Mouse (Mus musculus) limb, embryonic 13.5 days (tissue): ENCODE data around the gene Nhlrc3. TPM values are rescaled to one million over a fixed set of nuclear protein-coding genes. Genes with fewer than 3 reads are reported as not detected.

ENCODE experiments used
- ATAC-seq: fragments of 200-750 bp; cut with Nextera tagmentation; 2 replicates; pipeline ENCODE4 v1.8.0; 2017; ENCODE audit warnings: low read depth, moderate number of reproducible peaks, moderate TSS enrichment; ENCODE audit not compliant: low FRiP score
- H3K27ac ChIP-seq: fragments of 300-500 bp; sonication (generic); 2 replicates; pipeline ENCODE4 v1.5.1; 2015; ENCODE audit warnings: inconsistent platforms, mild to moderate bottlenecking, moderate library complexity
- H3K27me3 ChIP-seq: fragments of 300-500 bp; sonication (generic); 2 replicates; pipeline ENCODE4 v1.6.1; 2015; ENCODE audit warnings: mild to moderate bottlenecking, inconsistent platforms
- H3K36me3 ChIP-seq: fragments of 300-500 bp; sonication (generic); 2 replicates; pipeline ENCODE4 v1.6.1; 2015; ENCODE audit warnings: inconsistent platforms, mild to moderate bottlenecking, moderate library complexity
- H3K4me1 ChIP-seq: fragments of 300-500 bp; sonication (generic); 2 replicates; pipeline ENCODE4 v1.6.1; 2015; ENCODE audit warnings: inconsistent platforms
- H3K4me2 ChIP-seq: fragments of 300-500 bp; sonication (generic); replicated peaks from 2 replicates; pipeline ENCODE4 v1.6.1; 2015; ENCODE audit warnings: inconsistent platforms, mild to moderate bottlenecking, moderate library complexity
- H3K4me3 ChIP-seq: fragments of 300-500 bp; sonication (generic); 2 replicates; pipeline ENCODE4 v1.5.1; 2015; ENCODE audit warnings: moderate library complexity, mild to moderate bottlenecking, inconsistent platforms
- H3K9ac ChIP-seq: fragments of 300-500 bp; sonication (generic); 2 replicates; pipeline ENCODE4 v1.6.1; 2015; ENCODE audit warnings: mild to moderate bottlenecking, inconsistent platforms
- H3K9me3 ChIP-seq: fragments of 300-500 bp; sonication (generic); 2 replicates; pipeline ENCODE4 v1.6.1; 2016; ENCODE audit warnings: inconsistent platforms
- WGBS: fragments of 180-500 bp; shearing (Covaris S2); methylation state at CpG from one replicate; pipeline ENCODE4 v1.1.7; 2015; 5-methylcytosine and 5-hydroxymethylcytosine counted together
- polyA plus RNA-seq: library from polyadenylated mRNA; unstranded; fragments of >200 nt; fragmentation: Nextera tagmentation; extraction: Ambion mirVana; gene quantifications from 2 replicates; pipeline ENCODE4 v1.2.1, GENCODE M21; 2015

The Nhlrc3 gene
- polyA plus RNA-seq, 1 experiment from 2014 or later = 11.9 TPM

DNA sequence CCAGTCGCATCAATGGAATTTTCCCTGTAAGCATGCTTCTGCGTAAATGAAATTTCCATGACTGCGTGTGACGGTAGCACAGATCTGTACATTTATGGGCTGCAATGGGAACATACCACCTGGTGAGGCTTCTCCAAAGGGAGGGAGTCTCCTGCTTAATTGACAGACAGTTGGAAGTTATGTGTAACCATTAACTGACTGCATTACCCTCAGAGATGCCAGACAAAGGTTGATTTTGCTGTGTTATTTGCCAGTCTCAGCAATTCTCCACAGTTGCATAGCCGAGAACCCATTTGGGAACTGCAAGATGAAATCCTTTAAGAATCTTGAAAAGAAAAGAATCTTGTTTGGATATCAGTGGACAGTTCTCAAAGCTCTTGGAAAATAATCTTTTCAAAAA, 8.9 kb upstream of the Nhlrc3 start:
- no peaks in the 10 kb centered on the region for H3K27me3 ChIP-seq
- no peak overlapping the region for H3K4me3 ChIP-seq
- H3K27ac ChIP-seq = no peak overlapping the region
- no peaks in the 10 kb centered on the region for H3K9me3 ChIP-seq
- no peak overlapping the region for H3K9ac ChIP-seq
- ATAC-seq = no peak
- WGBS = 92% methylated on average over 5 of the region's 5 CpGs
- no peak overlapping the region for H3K4me2 ChIP-seq
- H3K4me1 ChIP-seq = peaks cover 4% of the 10 kb centered on the region; the same call in 1 of the 2 replicates
- peaks cover 79% of the 10 kb centered on the region for H3K36me3 ChIP-seq

DNA sequence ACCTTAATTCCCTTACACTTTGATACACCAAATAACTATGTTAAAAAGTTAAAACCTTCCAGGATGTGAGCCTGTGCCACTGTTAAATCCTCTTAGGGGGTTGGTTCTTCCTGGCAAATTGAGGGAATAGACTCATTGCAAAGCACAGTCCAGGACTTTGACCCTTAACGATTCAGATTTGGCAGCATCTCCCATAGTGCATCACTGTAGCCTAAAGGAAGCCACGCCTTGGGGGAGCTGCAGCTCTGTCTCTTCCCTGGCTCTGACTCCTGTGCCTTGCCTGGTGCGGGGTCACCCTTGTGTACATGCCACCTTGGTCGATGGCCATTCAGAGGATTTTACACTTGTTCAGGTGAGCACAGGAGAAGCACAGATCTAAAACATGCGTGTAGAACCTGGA, 6.5 kb upstream of the Nhlrc3 start:
- no peak for ATAC-seq
- 92% methylated on average over 5 of the region's 5 CpGs for WGBS
- no peak overlapping the region for H3K4me3 ChIP-seq
- peaks cover 57% of the 10 kb centered on the region for H3K36me3 ChIP-seq
- H3K9me3 ChIP-seq = no peaks in the 10 kb centered on the region
- H3K9ac ChIP-seq = no peak overlapping the region
- H3K4me2 ChIP-seq = no peak overlapping the region
- H3K27ac ChIP-seq = no peak overlapping the region
- no peaks in the 10 kb centered on the region for H3K27me3 ChIP-seq
- peaks cover 25% of the 10 kb centered on the region for H3K4me1 ChIP-seq

DNA sequence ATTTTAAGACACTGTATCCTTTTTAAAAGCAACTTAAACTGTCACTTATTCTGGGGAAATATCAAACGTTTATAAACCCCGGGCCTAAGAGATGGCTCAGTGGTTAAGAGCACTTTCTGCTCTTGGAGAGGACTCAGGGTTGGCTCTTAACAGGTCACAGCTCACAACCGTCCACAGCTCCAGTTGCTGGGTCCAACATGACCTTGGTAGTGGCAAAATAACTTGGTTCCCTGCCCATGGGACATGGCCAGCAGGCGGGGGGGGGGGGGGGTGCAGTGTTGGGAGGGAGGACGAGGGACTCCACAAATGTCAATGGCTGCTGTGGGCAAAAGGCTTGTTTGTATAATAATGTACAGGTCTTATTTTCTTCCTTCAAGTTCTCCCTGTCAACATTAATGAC, 4.2 kb upstream of the Nhlrc3 start:
- H3K4me3 ChIP-seq = no peak overlapping the region
- no peak for ATAC-seq
- H3K4me1 ChIP-seq = peaks cover 29% of the 10 kb centered on the region
- H3K27me3 ChIP-seq = no peaks in the 10 kb centered on the region
- 85% methylated on average over 5 of the region's 5 CpGs for WGBS
- no peak overlapping the region for H3K4me2 ChIP-seq
- H3K27ac ChIP-seq = no peak overlapping the region
- H3K9ac ChIP-seq = no peak overlapping the region
- peaks cover 34% of the 10 kb centered on the region for H3K36me3 ChIP-seq
- no peaks in the 10 kb centered on the region for H3K9me3 ChIP-seq

DNA sequence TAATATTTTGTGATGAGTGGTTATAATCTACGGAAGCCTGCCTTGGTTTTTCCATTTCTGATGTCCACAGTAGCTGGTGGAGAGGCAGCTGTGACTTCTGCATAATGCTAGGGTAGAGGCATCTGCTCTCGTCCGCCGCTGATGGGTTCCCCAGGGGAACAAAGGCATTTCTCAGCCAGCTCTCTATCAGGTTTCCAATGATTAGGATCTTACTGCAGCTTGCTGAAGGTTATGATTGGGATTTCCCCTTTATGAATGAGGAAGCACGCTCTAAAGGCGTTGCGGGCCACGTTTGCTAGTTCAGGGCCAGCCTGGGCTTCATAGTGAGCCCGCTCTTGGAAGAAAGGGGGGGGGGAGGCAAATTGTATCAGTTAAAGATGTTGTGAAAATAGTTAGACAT, 3.3 kb upstream of the Nhlrc3 start:
- ATAC-seq = no peak
- peak overlapping the region; percentile 19; the same call in 1 of the 2 replicates for H3K9ac ChIP-seq
- peak overlapping the region; percentile 87; the same call in 1 of the 2 replicates for H3K4me3 ChIP-seq
- peaks cover 34% of the 10 kb centered on the region for H3K4me1 ChIP-seq
- WGBS = 76% methylated on average over 9 of the region's 9 CpGs
- H3K36me3 ChIP-seq = peaks cover 27% of the 10 kb centered on the region
- peak overlapping the region; percentile 82 for H3K4me2 ChIP-seq
- no peak overlapping the region for H3K27ac ChIP-seq
- H3K9me3 ChIP-seq = no peaks in the 10 kb centered on the region
- H3K27me3 ChIP-seq = no peaks in the 10 kb centered on the region

DNA sequence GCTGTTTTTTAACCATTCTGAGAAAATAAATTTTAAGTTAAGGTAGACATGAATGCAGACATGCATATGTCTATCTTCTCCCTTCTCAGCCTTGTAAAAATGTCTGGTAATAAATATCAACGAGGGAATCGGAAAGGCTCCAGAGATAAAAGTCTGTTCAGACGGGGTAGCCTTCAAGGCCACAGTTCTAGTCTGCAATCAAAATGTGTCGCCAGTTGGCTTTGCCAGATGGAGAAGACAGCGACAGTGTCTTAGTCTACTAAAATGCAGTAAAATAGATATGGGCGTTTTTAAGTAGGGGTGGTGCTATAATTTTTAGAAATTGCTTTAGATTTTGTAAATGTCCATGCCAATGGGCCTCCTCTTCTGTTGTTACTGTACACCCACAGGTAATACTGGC, 2.2 kb upstream of the Nhlrc3 start:
- Histone ChIP-seq H3K4me3 (peak overlapping the region; percentile 87), H3K36me3 (peaks cover 21% of the 10 kb centered on the region), H3K4me1 (peaks cover 34% of the 10 kb centered on the region), H3K4me2 (peak overlapping the region; percentile 82), H3K9me3 (no peaks in the 10 kb centered on the region), H3K27me3 (no peaks in the 10 kb centered on the region), H3K27ac (no peak overlapping the region), H3K9ac (peak overlapping the region; percentile 43; the same call in 1 of the 2 replicates)
- no peak for ATAC-seq
- 41% methylated on average over 6 of the region's 6 CpGs for WGBS

DNA sequence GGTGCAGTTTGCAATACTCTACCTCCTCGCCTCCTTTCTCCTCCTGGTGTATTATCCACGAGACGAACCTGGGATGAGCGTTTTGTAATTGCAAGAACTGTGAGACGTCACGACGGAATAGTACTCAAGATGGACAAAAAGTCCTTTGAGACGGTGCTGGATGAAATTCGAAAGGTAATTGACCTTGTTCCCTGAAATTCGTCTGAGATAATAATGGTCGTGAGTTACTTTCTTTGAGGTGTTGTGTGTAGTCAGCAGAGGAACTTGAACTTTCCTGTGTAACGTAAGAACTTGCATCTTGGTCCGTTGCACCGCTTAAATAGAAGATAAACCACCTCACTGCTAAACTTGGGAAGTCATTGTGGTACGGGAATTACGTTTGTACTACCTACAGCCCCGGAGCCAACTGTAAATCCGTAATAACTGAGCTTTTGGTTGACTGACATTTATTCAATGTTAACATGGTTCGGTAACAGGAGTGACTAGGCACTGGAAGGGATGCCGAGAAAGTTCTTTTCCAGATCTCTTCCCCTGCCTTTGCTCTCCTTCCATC, 1.1 kb upstream of the Nhlrc3 start:
- H3K27me3 ChIP-seq = no peaks in the 10 kb centered on the region
- ATAC-seq = no peak
- H3K27ac ChIP-seq = no peak overlapping the region; the same call in 1 of the 2 replicates
- H3K4me1 ChIP-seq = peaks cover 34% of the 10 kb centered on the region
- no peaks in the 10 kb centered on the region for H3K9me3 ChIP-seq
- H3K4me3 ChIP-seq = peak overlapping the region; percentile 87
- H3K36me3 ChIP-seq = peaks cover 21% of the 10 kb centered on the region
- under 1% methylated on average over 20 of the region's 20 CpGs for WGBS
- H3K9ac ChIP-seq = peak overlapping the region; percentile 94
- peak overlapping the region; percentile 82 for H3K4me2 ChIP-seq

DNA sequence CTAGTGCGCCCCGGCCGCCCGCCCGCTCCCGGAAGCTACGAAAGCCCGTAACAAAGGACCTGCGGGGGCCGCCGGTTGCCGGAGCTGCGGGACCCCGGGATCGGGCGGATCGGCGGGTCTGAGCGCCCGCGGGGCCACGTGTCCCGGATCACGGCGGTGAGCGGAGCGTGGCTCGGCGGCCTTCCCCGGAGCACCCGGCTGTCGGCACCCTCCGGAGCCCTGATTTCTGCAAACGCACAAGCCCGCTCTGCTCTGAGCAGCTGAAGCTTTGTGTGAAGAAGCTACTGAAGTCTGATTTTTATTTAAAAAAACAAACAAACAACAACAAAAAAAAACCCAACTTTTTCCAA, 608 bp upstream of the Nhlrc3 start:
- Histone ChIP-seq H3K27me3 (no peaks in the 10 kb centered on the region), H3K9me3 (no peaks in the 10 kb centered on the region), H3K27ac (peak overlapping the region; percentile 82), H3K4me2 (peak overlapping the region; percentile 82), H3K4me3 (peak overlapping the region; percentile 87), H3K36me3 (peaks cover 19% of the 10 kb centered on the region), H3K9ac (peak overlapping the region; percentile 94), H3K4me1 (peaks cover 34% of the 10 kb centered on the region)
- peak; percentile 63 for ATAC-seq
- under 1% methylated on average over 35 of the region's 35 CpGs for WGBS

DNA sequence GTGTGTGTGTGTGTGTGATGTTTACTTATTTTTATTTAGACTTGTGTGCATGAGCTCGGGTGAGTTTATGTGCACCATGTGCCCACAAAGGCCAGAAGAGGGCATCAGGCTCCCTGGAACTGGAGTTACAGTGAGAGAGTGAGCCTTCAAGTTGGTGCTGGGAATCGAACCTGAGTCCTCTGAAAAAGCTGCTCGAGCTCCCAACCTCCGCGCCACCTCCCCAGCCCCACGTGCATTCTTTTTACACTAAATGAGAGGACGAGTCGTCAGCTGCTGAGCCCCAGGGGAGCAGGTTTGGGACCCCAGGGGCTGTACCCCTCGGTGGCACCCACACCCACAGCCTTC, 459 bp downstream of the Nhlrc3 start:
- peaks cover 29% of the 10 kb centered on the region for H3K36me3 ChIP-seq

DNA sequence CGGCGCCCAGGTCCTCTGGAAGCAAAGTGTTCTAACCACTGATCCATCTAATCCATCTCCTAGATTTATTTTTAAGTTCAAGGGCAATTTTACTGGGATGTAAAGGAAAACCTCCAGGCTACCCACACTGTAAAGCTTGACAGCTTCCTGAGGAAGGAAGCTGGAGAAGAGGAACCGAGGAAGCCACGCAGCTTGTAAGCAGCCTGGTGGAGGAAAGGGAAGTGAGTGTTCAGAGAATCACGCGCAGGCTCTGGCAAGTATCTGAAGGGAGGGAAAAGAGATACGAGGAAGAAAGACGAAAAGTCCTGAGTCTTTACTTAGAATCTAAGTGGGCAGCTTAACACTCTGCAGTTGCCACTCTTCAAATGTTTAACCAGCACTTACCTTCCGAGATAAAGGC, 3.0 kb downstream of the Nhlrc3 start:
- H3K4me3 ChIP-seq = no peak overlapping the region
- no peak for ATAC-seq
- WGBS = 86% methylated on average over 9 of the region's 9 CpGs
- H3K4me2 ChIP-seq = no peak overlapping the region
- no peaks in the 10 kb centered on the region for H3K27me3 ChIP-seq
- H3K4me1 ChIP-seq = peaks cover 13% of the 10 kb centered on the region
- H3K27ac ChIP-seq = no peak overlapping the region
- peaks cover 53% of the 10 kb centered on the region for H3K36me3 ChIP-seq
- H3K9me3 ChIP-seq = no peaks in the 10 kb centered on the region
- H3K9ac ChIP-seq = no peak overlapping the region

More for the DNA sequence above, 459 bp downstream of the Nhlrc3 start:
- H3K9me3 ChIP-seq = no peaks in the 10 kb centered on the region
- H3K27me3 ChIP-seq = no peaks in the 10 kb centered on the region
- peak overlapping the region; percentile 82 for H3K4me2 ChIP-seq
- no peak for ATAC-seq
- peak overlapping the region; percentile 87 for H3K4me3 ChIP-seq
- H3K27ac ChIP-seq = peak overlapping the region; percentile 81
- peak overlapping the region; percentile 94 for H3K9ac ChIP-seq
- WGBS = 3% methylated on average over 9 of the region's 9 CpGs
- H3K4me1 ChIP-seq = peaks cover 34% of the 10 kb centered on the region

DNA sequence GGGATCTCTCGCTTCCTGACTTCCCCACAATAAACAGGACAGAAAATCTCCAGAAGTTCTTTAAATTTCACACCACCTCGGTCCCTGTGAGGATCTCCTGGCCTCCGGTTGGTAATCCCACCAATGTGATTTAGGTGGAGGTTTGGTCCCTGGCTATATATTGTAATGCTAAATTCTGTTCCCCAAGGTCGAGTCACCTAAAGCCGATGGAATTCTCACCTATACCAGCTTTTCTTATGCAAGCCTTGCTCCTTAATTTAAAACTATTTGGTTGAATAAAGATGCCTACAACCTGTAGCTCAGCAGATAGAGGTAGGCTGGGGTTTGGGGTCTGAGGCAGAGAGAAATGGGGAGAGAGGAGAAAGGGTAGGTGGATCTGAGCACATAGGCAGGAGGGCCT, 5.4 kb downstream of the Nhlrc3 start:
- H3K27ac ChIP-seq = no peak overlapping the region
- peaks cover 9% of the 10 kb centered on the region for H3K4me1 ChIP-seq
- H3K4me2 ChIP-seq = no peak overlapping the region
- ATAC-seq = no peak
- no peak overlapping the region for H3K9ac ChIP-seq
- H3K9me3 ChIP-seq = no peaks in the 10 kb centered on the region
- H3K27me3 ChIP-seq = no peaks in the 10 kb centered on the region
- H3K36me3 ChIP-seq = peaks cover 77% of the 10 kb centered on the region
- H3K4me3 ChIP-seq = no peak overlapping the region
- 53% methylated on average over 5 of the region's 5 CpGs for WGBS

DNA sequence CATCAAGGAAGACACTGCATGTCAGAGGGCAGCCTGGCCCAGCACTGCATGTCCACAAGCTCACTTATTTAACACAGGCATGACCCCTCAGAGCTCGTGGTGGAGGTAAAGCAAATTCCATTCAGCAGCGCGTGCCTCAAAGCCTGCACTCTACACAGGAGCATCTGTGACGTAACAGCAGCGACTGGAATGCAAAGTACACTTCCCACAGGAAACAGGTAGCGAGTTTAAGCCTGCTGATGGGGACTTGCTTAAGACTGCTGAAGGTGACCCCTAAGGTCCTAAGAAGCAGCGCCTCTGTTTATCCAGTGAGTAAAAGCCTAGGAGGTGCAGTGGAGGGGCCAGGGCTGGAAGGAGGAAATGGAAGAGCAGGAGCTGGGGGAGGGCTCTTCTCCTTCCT, 8.1 kb downstream of the Nhlrc3 start:
- Histone ChIP-seq H3K4me2 (no peak overlapping the region), H3K9ac (no peak overlapping the region), H3K36me3 (peaks cover 95% of the 10 kb centered on the region), H3K27ac (no peak overlapping the region), H3K4me3 (no peak overlapping the region), H3K9me3 (no peaks in the 10 kb centered on the region), H3K4me1 (no peaks in the 10 kb centered on the region), H3K27me3 (no peaks in the 10 kb centered on the region)
- ATAC-seq = no peak
- 76% methylated on average over 7 of the region's 7 CpGs for WGBS

DNA sequence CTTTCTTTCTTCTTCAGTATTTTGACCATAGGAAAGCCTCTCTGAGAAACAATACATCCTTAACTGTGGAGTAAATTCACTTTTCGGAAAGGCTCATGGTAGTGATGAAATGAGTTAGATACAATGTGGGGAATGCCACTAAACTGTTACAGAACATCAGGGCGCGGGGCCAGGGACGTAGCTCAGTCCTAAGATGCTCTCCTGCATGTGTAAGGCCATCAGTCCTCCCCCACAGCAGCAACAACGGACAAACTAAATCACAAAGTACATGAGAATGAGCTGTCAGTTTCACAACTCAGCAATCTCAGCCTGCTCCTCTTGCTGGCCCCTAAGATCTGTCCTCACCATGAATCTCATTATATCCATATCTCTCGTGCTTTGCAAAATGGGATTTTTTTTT, 8.6 kb downstream of the Nhlrc3 start:
- WGBS = 96% methylated on average over 6 of the region's 6 CpGs
- Histone ChIP-seq H3K27me3 (no peaks in the 10 kb centered on the region), H3K4me2 (no peak overlapping the region), H3K9me3 (no peaks in the 10 kb centered on the region), H3K4me3 (no peak overlapping the region), H3K4me1 (no peaks in the 10 kb centered on the region), H3K36me3 (peaks cover 93% of the 10 kb centered on the region), H3K27ac (no peak overlapping the region), H3K9ac (no peak overlapping the region)
- no peak for ATAC-seq

DNA sequence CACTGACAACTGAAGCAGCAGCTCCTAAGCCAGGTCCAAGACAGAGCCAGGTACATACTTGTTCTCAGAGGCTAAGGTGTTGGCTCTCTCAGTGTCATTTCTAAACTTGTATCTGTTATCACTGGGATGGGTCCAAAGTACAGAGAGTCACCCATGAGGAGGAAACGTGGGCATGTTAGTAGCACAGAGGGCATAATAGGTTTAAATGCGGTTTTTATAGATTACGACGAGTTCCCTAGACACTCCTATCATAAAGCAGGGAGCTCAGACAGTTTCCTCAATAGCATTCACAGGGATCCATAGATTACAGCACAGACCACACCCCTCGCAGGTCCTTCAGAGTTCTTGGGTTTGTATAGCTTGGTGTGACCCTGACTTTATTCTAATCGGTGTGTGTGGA, 9.1 kb downstream of the Nhlrc3 start:
- H3K27me3 ChIP-seq = no peaks in the 10 kb centered on the region
- ATAC-seq = no peak
- H3K9me3 ChIP-seq = no peaks in the 10 kb centered on the region
- no peak overlapping the region for H3K9ac ChIP-seq
- no peaks in the 10 kb centered on the region for H3K4me1 ChIP-seq
- H3K4me2 ChIP-seq = no peak overlapping the region
- no peak overlapping the region for H3K27ac ChIP-seq
- H3K36me3 ChIP-seq = peaks cover 93% of the 10 kb centered on the region
- no peak overlapping the region for H3K4me3 ChIP-seq
- WGBS = 89% methylated on average over 6 of the region's 6 CpGs
